Mouse (Mus musculus) adrenal gland, postnatal 10 days (tissue): ENCODE results near the gene Crocc. TPM values are rescaled to one million over a fixed set of nuclear protein-coding genes. Genes with fewer than 3 reads are reported as not detected.
A peak's percentile ranks its signal among the peaks of the same experiment; 100 is the strongest.

Source experiments
- DNase-seq: peaks from one replicate; pipeline ENCODE4 v3.0.0; 2021; ENCODE audit warnings: mixed read lengths
- long read RNA-seq, 2 experiments: library from polyadenylated mRNA; stranded (forward); transcript quantifications; one replicate each; pipeline ENCODE4 v2.0.0; 2021
- total RNA-seq, 2 experiments: library from RNA; stranded (reverse); gene quantifications; 2 replicates each; pipeline ENCODE4 v1.2.3; 2021

Crocc gene
- total RNA-seq = 10 to 100 TPM in 1 of 2 experiments, 1 to 10 TPM in 1; 6.7 to 13.2 TPM
- long read RNA-seq, experiment 1, partial matches to known transcripts = 2 of 4 reads
- long read RNA-seq, experiment 1, other reads (novel, unspliced or antisense) = 2 of 4 reads
- long read RNA-seq, experiment 2, partial matches to known transcripts = 4 of 7 reads
- long read RNA-seq, experiment 2, other reads (novel, unspliced or antisense) = 3 of 7 reads

DNA sequence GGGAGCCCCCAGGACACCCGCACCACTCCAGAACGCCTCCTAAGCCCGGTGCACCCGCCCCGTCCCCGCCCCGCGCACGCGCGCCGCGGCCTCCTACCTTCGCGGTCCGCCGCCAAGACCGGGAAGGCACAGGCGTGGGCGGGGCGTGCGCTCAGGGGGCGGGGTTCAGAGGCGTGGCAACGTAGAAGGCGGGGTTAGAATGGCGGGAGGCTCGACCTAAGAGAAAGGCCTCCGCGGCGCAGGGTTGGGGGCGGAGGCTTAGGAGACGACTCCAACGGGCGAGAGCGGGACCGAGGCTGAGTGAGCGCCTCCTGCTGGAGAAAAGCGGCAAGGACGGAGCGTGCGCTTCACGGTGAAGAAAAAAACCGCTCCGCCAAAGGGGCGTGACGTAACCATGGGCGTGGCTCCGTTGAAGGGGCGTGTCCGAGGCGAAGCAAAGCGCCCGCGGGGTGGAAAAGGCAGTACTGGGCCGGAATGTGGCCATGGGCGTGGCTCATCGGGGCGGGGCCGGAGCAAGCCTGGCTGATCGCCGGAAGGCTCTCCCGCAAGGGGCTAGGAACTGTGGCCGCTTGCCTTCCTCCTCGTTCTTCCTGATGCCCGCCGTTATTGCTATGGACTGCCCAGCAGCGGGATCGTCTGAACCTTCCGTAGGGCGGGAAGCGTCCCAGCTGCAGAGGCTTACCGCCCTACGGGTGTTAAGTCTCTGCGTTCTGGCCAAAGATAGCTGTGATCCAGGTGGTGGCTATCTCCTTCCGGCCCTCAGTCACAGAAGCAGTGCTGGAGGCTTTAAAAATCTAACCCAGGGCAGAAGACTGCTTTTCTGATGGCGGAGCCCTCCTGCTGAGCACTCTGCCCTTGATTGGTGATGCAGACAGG lies at the start of gene Crocc:
Gene Crocc (minus strand): TSS at position 125 of the 876 bp plus-strand sequence.
- DNase-seq = peak; percentile 100

DNA sequence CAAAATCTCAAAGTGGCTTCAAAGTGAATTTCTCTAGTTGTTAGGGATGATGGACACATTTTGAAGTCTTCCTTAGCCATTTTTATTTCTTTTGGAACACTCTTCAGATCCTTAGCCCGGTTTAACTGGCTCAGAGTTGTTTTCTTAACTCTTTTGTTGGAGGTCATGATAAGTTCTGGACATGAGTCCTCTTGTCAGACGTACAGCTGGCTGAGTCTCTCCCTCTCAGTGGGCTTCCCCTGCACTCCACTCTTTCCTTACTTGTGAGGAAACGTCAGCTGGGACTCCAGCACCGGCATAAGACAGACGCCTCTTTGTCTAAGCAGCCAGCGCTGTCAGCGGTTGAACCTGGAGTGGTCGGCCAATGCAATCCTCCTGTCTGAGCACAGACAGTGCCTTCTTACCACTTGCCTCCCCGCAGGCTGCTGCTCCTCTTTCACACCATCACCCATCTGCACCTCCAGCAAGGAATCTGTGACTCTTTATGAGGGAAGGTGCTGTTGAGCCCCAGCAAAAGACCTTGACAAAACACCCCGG lies 47.9 kb upstream of the Crocc start:
- DNase-seq = no peak

DNA sequence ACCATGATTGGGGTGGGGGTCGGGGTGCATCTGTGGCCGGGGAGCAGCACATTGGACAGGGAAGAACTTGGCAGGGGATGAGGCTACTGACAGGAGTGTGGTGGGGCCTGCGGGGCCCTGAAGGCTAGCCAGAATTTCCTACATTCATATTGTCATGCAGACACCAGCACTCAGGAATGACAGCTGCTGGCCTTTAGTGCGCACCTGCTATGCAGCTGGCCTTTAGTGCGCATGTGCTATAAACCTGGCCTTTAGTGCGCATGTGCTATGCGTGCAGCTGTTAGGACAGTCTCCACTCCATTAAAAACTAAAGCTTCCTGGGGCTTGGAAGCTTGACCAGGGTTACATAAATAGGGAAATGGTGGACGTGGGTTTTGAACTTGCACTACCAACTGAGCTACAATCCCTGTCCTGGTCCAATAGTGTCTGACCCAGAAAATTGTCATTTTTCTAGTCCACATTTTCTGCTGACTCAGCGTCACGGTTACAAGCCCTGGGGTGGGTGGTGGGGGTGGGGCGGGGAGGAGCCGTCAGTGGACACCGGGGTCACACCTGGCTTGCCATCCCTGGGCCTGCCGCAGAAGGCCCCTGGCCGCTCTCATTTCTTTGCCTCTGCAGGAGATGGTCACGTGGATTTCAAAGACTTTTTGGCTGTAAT lies 46.3 kb upstream of the Crocc start:
- DNase-seq = no peak

DNA sequence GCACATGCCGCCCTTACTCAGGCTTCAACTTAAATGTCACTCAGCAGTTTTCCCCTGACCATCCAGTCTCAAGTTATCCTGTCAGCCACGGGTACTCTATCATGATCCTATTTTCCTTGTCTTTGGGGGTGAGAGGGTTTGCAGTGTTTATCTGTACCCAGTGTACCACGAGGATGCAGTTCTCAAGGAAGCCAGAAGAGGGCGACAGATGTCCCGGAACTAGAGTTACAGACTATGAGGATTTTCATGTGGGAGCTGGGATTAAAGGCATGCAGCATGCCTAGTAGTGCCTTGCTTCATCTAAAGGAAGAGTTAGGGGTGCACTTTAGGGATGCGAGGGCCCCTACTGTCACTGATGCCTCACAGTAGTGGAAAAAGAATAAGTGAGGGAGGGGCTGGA lies 41.5 kb upstream of the Crocc start:
- peak; percentile 53 for DNase-seq

DNA sequence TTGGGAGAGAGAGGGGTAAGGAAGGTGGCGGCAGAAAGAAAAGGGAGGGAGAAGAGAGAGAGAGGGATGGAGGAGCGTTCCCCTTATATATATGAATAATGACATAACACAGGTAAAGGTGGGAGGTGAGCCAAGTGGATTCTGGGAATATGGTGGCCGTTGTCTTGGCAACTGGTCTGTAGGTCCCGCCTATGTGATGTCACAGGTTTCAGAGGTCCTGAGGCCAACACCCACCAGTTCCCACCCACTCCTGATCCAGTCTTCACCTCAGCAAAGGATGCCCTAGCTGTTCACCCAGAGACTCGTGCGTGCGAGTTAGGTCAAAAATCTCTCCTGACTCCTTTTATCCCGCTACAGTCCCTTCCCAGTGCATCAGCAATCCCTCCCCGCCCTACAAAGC lies 40.9 kb upstream of the Crocc start:
- DNase-seq = no peak

DNA sequence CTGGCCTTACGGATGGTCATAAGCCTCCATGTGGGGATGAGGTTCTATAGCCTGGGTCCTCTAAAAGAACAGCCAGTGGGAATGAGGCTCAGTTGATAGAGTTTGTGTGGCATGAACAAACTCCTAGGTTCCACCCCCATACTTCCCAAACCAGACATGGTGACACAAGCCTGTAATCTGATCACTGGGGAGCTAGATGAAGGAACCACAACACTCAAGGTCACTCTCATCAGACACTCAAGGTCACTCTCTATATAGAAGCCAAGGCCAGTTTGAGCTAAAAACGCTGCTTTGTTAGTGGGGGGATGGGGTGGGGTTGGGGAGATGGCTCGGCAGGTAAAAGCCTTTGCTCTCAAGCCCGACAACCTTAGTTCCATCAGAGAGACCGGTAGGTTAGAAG lies 39.6 kb upstream of the Crocc start:
- DNase-seq = no peak

DNA sequence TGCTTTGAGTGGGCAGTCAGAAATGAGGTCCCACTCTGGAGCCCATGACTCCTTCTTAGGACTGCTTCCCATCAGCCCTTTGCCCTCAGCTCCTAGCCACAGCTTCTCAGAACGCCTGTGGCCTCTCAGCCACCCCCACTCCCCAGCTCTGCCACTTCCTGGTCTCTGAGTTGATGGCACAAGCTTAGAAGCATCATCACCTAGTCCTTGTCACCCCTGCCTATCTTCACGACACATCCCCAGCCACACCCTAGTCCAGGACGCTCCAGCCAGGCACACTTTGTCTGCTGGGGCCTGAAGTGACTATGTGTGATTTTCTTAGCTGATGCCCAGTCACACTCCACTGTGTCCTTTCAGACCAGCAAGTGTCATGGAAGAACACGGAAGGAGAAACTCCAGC lies 38.6 kb upstream of the Crocc start:
- no peak for DNase-seq

DNA sequence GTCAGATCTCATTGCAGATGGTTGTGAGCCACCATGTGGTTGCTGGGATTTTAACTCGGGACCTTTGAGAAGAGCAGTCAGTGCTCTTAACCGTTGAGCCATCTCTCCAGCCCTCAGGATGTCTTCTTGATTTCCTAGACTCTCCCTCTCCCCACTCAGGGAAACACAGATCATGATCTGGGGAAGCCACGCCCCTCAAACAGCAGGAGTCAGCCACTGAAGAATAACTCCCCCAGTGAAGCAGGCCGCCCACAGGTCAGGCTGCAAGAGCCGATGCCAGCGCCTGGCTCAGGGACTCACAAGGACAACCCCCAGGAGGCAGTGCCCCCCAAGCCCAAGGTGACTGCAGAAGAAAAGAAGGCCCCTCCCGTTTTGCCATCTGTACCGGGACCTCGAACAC lies 36.4 kb upstream of the Crocc start:
- no peak for DNase-seq

DNA sequence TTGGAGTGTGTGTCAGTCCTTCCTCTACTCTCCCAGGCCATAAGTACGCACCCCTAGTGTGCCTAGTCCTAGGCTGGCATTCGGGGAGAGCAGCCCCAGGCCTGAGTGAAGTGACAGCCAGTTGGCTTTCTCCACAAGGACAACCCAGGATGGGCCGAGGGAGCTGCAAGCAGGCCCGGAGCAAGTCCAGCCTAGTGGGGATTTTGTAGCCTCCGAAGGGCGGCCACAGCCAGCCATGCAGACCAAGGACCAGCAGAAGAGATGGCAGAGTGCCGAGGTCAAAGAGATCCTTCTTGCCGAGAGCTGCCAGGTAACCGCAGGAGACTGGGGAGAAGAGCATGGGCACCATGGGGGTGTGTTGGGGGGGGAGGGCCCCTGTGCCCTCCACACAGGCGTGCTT lies 34.7 kb upstream of the Crocc start:
- DNase-seq = peak; percentile 68

DNA sequence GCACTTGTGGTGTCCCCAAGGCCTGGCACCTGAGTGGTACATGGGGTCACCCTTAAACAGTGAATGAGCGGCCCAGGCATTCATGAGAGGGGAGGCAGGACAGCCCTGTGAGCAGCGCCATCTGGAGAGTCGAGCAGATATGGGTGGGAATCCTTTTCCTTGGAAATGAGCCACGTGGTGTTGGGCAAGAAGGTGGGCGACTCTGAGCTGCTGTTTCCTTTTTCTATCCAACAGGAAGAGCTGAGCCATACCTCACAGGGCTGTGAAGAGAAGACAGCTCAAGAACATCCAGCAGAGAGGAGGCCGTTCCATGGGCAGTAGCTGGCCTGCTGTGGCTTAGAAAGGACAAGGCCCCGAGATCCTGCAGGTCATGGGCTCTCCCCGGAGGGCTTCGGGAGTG lies 28.4 kb upstream of the Crocc start:
- no peak for DNase-seq

DNA sequence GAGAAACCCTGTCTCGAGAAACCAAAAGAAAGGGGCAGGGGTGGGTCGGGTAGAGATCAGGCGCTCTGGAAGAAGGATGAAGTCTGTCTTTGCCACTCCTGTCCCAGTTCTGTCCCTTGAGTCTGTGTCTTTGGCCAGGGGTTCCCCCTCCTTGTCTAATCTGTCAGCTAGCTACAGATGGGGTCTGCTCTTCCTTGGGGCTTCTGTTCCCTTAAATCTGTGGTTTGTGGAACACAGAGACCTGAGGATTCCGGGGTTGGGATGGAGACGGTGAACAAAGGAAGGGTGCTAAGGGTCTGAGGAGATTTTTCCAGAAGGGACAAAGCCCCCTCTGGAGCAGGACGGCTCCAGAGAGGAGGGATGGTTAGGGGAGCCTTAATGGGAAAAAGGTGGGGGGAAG lies 27.7 kb upstream of the Crocc start, which contains the start of gene Spata21:
Gene Spata21 (plus strand): TSS at position 301 of the 400 bp plus-strand sequence.
- DNase-seq = no peak

DNA sequence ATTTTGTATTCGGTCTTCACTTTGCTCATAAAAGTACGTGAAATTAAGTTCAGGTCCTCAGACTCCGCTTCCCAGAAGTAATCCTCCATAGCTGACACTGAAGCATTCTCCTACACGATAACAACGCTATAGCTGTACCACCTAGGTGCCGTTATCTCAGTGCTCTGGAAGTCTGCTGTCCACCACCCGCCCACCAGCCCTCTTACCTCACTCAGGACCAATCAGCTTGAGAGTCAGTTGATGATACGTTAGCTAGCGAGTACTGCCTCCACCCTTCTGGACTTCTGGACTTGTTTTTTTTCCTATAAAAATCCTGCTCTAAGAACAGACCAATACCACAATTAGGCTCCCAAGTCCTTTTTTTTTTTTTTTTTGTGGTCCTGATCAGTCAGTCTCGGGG lies 26.5 kb upstream of the Crocc start:
- DNase-seq = no peak

DNA sequence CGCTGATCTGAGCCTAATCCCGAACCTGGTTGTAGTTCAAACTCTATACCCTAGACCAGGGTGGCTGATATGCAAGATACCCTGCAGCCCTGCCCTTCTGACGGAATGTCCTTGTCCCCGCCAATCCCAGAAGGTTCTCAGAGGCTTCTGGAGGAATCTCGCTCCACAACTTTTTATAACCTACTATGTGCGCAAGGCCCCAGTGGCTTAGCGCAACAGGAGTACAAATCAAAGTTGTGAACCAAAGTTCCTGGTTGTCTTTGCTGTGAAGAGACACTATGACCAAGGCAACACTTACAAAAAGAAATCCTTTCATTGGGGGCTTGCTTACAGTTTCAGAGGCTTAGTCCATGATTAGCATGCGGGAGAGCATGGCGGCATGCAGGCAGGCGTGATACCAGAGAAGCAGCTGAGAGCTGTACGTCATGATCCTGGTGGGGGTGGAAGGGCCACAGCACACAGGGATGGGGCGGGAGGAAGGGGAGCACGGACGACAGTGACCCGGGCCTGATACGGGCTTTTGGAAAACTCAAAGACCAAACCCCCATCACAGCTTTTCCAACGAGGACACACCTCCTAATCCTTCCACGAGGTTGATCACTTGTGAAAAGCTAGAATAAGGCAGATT lies 18.3 kb upstream of the Crocc start:
- DNase-seq = no peak

DNA sequence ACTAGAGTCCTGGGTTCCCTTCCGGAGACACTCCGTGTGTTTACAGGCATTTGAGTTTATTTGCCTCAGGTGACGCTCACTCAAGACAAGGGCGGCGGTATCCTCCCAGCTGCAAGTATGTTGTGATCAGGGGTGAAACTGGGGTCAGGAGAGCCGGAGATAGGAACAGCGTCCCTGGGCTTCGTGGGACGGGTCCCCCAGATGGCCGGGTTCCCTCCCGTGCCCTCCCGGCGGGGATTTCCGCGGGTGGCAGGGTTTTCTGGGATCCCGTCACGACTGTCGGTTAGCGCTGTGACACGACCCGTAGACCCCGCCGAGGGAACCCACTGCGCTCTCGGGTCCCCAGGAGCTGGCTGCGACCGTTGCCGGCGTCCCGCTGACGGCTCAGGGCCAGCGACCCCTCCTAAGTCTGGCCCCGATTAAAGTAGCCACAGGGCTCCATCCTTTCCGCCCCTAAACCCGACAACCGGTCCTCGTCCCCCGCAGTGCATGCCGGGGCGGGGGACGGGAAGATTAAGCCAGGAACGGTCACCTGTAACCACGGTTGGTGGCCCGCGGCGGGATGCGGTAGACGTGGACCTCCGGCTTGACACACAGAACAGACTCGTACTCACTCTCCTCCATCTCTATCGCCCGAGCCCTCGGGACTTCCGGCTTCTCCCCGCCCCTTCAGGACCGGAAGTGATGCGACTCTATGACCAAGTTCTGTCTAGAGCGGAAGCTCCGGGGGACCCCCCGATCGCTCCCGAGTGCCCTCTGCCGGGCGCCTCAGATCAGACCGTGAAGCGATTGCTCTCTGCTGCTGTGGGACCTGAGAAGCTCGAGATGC lies 17.5 kb upstream of the Crocc start, which contains the start of gene Necap2:
Gene Necap2 (minus strand): TSS at position 677 of the 829 bp plus-strand sequence.
- DNase-seq = peak; percentile 97

DNA sequence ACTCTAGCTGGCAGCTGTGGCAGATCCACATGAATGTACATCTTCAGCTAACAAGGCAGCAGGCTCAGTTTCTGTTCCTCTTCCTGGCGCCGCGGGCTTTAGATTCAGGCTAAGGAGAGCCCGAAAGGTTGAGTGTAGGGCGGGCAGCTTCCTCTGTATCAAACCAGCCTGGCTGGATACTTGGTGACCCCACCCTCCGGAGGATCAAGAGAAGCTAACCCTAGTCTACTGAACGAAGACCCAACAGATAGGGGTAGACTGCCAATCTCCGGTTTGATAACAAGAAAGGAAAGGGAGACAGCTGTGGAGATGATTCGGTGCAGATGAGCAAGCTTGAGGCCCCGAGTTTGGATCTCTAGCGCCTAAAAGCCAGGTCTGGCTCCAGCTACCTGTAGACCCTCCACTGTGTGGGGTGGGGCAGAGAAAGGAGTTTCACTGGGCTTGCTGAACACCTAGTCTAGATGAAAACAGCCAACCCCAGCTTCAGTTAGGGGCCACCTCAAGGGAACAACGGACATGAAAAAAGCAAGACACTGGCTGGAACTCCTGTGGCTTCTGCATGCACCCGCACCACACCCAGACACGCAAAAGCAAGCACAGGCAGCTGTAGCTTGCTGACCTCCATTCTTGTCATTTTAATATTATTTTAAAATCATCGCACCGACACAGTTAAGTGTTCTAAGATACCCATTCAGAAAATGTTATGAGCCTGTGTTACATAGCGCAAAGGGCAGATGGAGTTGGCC lies 16.6 kb upstream of the Crocc start:
- DNase-seq = no peak

DNA sequence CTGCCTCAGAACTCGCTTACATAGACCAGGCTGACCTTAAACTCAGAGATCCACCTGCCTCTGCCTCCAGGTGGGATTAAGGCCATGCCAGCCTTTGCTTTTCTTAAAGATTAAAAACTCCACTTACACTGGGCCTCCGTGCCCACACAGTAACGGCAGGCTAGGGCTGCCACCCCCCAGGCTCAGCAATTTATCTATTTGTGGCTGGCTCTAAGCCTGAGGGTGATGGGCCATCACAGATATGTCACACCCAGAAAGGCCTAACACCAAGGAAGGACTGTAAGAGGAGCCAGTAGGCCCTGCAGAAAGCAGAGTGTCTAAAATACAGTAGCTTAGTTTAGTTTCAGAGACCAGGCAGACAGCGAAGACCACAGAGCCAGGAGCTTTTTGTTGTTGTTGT lies 13.8 kb upstream of the Crocc start:
- no peak for DNase-seq

DNA sequence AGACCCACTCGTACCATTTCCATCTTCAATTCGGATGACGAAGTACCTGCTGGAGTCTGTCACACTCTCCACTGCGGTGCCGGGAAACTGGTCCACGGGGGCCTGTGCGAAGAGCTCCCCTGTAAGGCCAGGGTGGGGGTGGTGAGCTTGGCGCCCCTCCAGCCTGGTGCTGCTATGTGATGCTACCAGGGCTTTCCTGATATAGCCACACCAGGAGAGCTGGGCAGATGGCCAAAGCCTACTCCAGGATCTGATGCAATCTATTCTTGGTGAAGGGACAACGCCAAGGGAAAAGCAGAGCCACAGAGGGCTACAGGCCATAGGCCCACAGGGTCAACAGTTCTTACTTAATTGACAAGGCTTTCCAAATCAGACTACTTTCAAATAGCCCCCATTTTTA lies 13.3 kb upstream of the Crocc start:
- peak; percentile 79 for DNase-seq

DNA sequence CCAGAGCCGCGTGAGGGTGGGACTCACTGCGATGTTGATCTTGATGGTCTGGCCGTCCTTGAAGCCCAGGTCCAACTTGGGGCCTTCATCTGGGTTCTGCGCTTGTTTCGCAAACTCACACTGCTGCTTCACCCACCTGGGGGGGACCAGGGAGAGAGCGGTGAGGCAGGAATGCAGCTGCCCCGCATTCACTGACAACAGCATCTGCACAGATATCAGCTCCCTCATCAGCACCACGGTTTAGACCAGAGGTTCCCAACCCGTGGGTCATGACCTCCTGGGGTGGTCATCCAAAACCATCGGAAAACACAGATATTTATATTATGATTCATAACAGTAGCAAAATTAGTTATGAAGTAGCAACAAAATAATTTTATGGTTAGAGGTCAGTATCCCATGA lies 12.2 kb upstream of the Crocc start:
- DNase-seq = no peak

DNA sequence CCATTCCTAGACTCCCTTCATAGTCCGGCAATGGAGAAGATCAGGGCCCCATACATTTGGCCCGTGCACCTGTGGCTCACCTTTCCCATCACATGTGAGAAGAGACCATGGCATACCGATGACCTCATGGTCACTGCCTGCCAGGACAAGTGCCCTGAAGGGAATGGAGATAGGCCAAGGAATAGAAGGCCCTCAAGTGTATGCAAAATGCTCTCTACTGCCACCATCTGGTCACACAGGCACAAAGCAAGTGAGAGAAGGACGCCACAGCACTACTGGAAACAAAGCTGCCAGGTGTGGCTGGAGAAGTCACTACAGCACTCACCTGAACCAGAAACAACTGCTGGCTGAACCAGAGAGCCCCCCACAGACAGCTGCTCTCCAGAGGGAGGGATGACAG lies 9.4 kb upstream of the Crocc start:
- peak; percentile 64 for DNase-seq

DNA sequence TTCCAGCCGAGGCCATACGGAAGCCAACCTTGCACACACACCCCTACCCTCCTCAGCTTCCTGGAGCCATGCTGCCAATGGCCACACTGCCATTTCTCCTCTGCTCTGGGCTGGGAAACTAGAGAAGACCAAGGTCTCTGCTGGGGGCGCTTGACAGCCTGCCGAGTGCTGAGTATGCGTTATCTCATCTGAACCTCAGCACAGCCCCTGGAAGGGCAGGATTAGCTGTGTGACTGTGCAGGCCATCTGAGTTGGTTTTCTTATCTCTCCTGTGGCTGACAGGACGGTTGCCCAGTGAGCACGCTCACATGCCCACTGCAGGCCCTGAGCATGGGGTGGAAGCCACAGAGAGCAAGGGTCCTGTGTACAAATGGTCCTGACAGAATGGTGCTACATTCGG lies 8.3 kb upstream of the Crocc start:
- DNase-seq = no peak
